Mouse (Mus musculus): ENCODE measurements around the gene Srrt. TPM values are rescaled to one million over a fixed set of nuclear protein-coding genes. Genes with fewer than 3 reads are reported as not detected.
"Not testable (repeated sequence)": the region's sequence is repeated elsewhere in the genome, so short reads cannot be mapped to it uniquely, and the experiment has no call there.

Srrt gene
- polyA plus RNA-seq, 1 experiment from 2014 or later = 119 TPM

- H3K27ac ChIP-seq; H3K36me3 ChIP-seq (ENCODE audit: inconsistent target); H3K4me3 ChIP-seq (ENCODE audit: inconsistent target); H3K79me2 ChIP-seq (ENCODE audit: inconsistent target): not testable (repeated sequence)
- 91% methylated on average over 3 of the region's 6 CpGs for WGBS (ENCODE audit: missing documents)
Measured at GRCm38 (mm10) chr5:137284411-137284810, 23.1 kb downstream of the Srrt start.

- no peaks in the 10 kb centered on the region for H3K36me3 ChIP-seq (ENCODE audit: inconsistent target)
- 48% methylated on average over 18 of the region's 18 CpGs for WGBS (ENCODE audit: missing documents)
Measured at GRCm38 (mm10) chr5:137277360-137278342, 29.8 kb downstream of the Srrt start.

GRCm38 (mm10) chr5:137268131-137268910 is 39.2 kb downstream of the Srrt start:
- Histone ChIP-seq H3K36me3 (ENCODE audit: inconsistent target) (no peaks in the 10 kb centered on the region), H3K79me2 (ENCODE audit: inconsistent target) (no peaks in the 10 kb centered on the region), H3K4me3 (ENCODE audit: inconsistent target) (no peak overlapping the region), H3K27ac (no peak overlapping the region)
- 27% methylated on average over 17 of the region's 18 CpGs for WGBS (ENCODE audit: missing documents)

More at GRCm38 (mm10) chr5:137277360-137278342, 29.8 kb downstream of the Srrt start:
- H3K27ac ChIP-seq = no peak overlapping the region
- no peak overlapping the region for H3K4me3 ChIP-seq (ENCODE audit: inconsistent target)
- H3K79me2 ChIP-seq (ENCODE audit: inconsistent target) = no peaks in the 10 kb centered on the region

GRCm38 (mm10) chr5:137264787-137265186 is 42.7 kb downstream of the Srrt start:
- H3K4me3 ChIP-seq (ENCODE audit: inconsistent target) = no peak overlapping the region
- no peaks in the 10 kb centered on the region for H3K36me3 ChIP-seq (ENCODE audit: inconsistent target)
- 82% methylated on average over 11 of the region's 11 CpGs for WGBS (ENCODE audit: missing documents)
- no peak overlapping the region for H3K27ac ChIP-seq
- no peaks in the 10 kb centered on the region for H3K79me2 ChIP-seq (ENCODE audit: inconsistent target)

GRCm38 (mm10) chr5:137263897-137264720 is 43.4 kb downstream of the Srrt start:
- Histone ChIP-seq H3K79me2 (ENCODE audit: inconsistent target) (no peaks in the 10 kb centered on the region), H3K36me3 (ENCODE audit: inconsistent target) (no peaks in the 10 kb centered on the region), H3K27ac (no peak overlapping the region), H3K4me3 (ENCODE audit: inconsistent target) (no peak overlapping the region)
- 37% methylated on average over 14 of the region's 14 CpGs for WGBS (ENCODE audit: missing documents)

Other genes with a start within 250 kb of the Srrt start
- 0.69 to 5.1 TPM (median 0.75 TPM) in 3 replicates for gene Serpine1, start 235.4 kb downstream of the Srrt start, polyA plus RNA-seq (2018)
- 12.2 to 19.7 TPM (median 16.6 TPM) in 3 replicates for gene Trim56, start 191.5 kb downstream of the Srrt start, polyA plus RNA-seq (2018)
- gene Muc3, start 158.4 kb downstream of the Srrt start, polyA plus RNA-seq (2018) = not detected in 3 replicates
- not detected in 3 replicates for gene Muc3a, start 95.3 kb downstream of the Srrt start, polyA plus RNA-seq (2018)
- gene Ache, start 20.2 kb downstream of the Srrt start, polyA plus RNA-seq (2018) = 0.11 to 0.14 TPM in 2 of 3 replicates, not detected in the other
- gene Ufsp1, start 13.0 kb downstream of the Srrt start, polyA plus RNA-seq (2018) = 1.2 to 3.2 TPM (median 1.6 TPM) in 3 replicates
- gene Trip6, start 6.7 kb upstream of the Srrt start, polyA plus RNA-seq (2018) = 1.0 to 2.2 TPM (median 1.2 TPM) in 3 replicates
- 6.9 to 28.0 TPM (median 11.2 TPM) in 3 replicates for gene Slc12a9, start 25.9 kb upstream of the Srrt start, polyA plus RNA-seq (2018)
- gene Ephb4, start 42.4 kb upstream of the Srrt start, polyA plus RNA-seq (2018) = not detected in 3 replicates
- gene Zan, start 169.4 kb upstream of the Srrt start, polyA plus RNA-seq (2018) = 0.01 to 0.05 TPM in 2 of 3 replicates, not detected in the other
- gene Pop7, start 194.8 kb upstream of the Srrt start, polyA plus RNA-seq (2018) = 7.6 to 26.0 TPM (median 19.4 TPM) in 3 replicates
- gene Gigyf1, start 210.9 kb upstream of the Srrt start, polyA plus RNA-seq (2018) = 8.7 to 17.9 TPM (median 11.5 TPM) in 3 replicates
- gene Epo, start 225.6 kb upstream of the Srrt start, polyA plus RNA-seq (2018) = not detected in 3 replicates
- gene Gnb2, start 225.8 kb upstream of the Srrt start, polyA plus RNA-seq (2018) = 139 to 347 TPM (median 316 TPM) in 3 replicates
- not detected in 3 replicates for gene Actl6b, start 245.8 kb upstream of the Srrt start, polyA plus RNA-seq (2018)

Data from macrophage (primary cell).